Mouse (Mus musculus): ENCODE measurements around the gene Scimp. TPM values are rescaled to one million over a fixed set of nuclear protein-coding genes. Genes with fewer than 3 reads are reported as not detected.

Gene Scimp
- total RNA-seq, 2 experiments from 2014 or later, result not detected

DNA sequence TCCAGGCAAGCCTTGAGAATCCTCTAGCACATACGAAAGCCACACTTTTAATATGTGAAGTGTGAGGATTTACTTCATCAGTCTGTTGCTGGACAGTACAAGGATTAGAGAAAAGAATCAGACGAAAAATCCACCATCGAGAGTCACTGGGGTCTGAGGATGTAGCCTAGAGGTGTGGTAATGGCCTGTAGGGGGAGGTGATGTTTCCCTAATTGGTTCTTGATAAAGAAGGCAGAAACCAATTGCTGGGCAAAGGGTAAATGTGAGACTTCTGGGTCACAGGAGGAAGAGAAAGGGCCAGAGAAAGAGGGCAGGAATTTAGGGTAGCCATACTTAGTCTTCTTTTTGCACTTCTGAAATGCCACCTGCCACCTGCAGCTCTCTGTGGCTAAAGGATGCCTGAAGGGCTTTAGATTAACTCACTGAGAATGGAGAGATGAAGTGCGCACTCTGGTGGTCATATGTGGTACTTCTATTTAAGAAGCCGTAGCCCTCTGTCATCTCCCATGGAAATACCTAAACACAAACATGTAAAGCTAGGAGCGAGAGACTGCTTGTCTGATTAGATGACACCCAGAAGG, 3.2 kb upstream of the Scimp start:
- intact Hi-C loops (cut with DNase I), result loop anchor here (5.0 kb wide), 1 partner anchor 38 kb away; no protein-coding TSS in a partner anchor
- DNase-seq (ENCODE audit: low spot score in 2 of 2), result peak; percentile 30 to 31

DNA sequence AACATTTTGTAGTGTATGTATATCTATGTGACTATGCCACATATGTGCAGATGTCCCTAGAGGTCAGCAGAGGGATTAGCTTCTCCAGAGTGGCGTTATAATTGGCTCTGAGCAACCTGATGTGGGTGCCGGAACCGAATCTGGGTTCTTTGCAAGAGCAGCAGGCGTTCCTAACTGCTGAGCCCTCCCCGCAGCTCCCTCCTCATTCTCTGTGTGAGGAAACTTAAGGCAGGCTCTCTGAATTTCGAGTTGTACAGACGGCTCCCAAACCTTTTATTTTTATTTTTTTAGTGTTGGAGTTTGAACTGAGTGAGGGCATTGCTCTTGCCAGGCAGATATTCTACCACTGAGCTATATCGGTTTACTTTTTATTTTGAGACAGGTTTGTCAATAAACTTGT, 2.7 kb upstream of the Scimp start:
- intact Hi-C loops (cut with DNase I), result loop anchor here (5.0 kb wide), 1 partner anchor 38 kb away; no protein-coding TSS in a partner anchor
- no peak for DNase-seq (ENCODE audit: low spot score in 2 of 2)

DNA sequence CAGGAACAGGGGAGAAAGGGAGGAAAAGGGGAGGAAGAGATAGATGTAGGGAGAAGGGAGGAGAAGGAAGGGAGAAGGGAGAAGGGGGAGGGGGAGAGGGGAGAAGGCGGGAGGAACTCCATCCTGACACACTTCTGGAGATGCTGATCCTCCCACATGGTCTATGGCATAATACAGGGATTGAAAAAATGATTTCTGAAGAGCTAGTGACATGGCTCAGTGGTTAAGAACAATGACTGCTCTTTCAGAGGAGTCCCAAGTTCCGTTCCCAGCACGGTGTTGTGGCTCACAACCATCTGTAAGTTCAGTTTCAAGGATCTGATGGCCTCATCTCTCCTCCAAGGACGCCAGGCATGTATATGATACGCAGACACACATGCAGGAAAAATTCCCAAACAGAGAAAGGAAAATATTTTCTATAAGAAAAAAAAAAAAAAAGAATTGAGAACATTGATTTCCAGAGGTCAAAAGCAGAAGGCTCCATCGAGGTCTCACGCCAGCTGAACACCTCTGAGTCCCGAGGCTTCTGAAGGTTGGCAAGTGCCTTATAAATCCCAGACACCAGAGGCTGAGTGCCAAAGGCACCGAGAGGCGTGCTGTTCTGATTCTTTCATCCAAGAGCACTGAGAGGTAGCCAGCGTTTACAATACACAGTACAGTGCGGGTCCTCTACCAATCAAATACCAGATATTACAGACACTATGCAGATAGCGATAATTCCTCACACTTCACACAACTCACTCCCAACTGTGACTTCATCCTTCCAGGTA, 730 bp downstream of the Scimp start:
- intact Hi-C loops (cut with DNase I), result no loop called here

DNA sequence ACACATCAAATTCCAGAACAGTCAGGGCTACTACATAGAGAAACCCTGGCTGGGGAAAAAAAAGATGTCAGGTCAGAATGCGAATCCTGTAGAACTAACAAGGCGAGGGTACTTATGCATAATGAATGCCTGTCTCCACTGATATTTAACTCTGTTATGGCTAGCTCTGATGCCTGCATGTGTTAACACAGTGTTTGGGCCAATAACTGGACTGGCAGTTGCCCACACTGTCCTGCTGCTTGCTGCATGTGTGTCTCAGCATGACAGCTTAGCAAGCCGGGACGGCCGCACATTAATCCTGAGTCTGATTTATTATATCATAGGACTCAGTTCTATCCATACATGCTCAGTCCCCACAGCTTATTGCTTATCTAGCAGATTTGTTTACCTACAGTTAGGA, 1.3 kb downstream of the Scimp start:
- intact Hi-C loops (cut with DNase I), result no loop called here

More for the DNA sequence above, 730 bp downstream of the Scimp start:
- DNase-seq (ENCODE audit: low spot score in 2 of 2), result no peak

DNA sequence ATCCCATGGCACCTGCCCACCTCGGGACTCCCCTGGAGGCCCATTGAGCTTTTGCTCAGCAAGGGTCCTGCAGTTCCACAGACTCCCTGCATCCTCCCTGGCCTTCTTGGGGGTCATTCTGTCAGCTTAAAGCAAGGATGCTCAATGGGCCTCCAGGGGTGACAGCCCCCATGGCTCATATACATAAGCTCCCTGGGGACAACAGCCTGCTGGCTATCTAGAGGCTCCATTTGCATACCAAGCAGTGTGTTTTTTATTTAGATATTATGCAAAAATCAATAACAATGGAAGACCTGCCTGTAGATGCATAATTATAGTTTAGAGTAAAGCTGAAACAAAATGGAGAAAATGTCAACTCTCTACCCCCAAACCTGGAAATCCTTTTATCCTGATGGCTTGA, 3.4 kb downstream of the Scimp start:
- intact Hi-C loops (cut with DNase I), result no loop called here

More for the DNA sequence above, 1.3 kb downstream of the Scimp start:
- DNase-seq (ENCODE audit: low spot score in 2 of 2), result no peak

DNA sequence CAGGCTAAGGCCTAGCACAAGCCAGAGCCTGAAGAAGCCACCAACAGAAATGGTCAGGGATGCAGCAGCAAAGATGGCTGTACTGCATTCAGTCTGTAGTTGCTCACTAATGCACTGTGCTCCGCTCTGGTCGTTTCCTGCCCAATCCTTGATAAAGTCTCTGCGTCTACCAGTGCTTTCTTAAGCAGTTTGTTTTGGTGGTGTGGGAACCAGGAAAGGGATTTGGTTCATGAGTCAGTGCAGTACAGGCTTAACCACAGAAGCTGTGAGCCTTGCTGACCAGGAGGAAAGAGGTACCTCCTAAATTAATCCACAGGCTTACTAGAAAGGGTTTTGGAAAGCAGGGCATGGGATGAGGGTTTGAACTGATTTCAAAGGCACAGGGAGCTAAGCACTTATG, 4.3 kb downstream of the Scimp start:
- intact Hi-C loops (cut with DNase I), result no loop called here
- no peak for DNase-seq (ENCODE audit: low spot score in 2 of 2)

More for the DNA sequence above, 3.4 kb downstream of the Scimp start:
- DNase-seq (ENCODE audit: low spot score in 2 of 2), result no peak

DNA sequence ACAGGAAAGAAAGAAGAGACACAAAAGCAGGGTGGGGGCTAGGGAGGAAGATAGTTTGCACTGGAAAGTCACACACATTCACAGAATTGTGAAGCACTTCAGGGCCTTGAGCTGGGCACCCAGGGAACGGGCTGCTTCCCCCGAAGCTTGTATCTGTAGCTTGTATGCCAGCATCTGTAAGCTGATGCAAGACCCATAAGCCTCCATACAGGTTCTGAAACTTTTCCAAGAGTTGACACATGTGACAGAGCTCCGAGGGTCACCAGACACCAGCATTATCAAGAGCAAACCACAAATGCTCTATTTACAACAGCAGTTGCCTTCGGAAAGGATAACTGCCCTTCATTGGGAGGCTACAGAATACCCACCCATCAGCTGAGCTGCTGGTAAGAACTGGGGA, 4.8 kb downstream of the Scimp start:
- DNase-seq (ENCODE audit: low spot score in 2 of 2), result no peak
- intact Hi-C loops (cut with DNase I), result no loop called here

DNA sequence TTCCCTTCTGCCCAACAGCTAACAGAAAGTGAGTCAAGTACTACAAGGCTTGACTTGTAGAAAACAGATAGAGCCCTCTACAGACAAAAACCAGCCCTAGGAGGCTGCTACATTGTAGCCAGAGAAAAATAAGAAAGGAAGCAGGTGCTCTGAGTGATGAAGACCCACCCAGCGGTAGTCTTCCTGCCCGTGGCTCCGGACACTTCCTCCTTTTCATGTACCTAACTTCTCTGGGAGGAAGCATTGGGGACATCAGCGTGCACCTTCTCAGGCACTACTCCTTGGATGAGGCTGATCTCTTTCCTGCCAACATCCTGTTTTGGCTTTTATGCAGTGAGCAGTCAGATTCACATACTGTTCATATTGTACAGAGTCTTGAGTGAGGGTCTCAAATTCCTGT, 5.7 kb downstream of the Scimp start:
- intact Hi-C loops (cut with DNase I), result no loop called here
- DNase-seq (ENCODE audit: low spot score in 2 of 2), result no peak

DNA sequence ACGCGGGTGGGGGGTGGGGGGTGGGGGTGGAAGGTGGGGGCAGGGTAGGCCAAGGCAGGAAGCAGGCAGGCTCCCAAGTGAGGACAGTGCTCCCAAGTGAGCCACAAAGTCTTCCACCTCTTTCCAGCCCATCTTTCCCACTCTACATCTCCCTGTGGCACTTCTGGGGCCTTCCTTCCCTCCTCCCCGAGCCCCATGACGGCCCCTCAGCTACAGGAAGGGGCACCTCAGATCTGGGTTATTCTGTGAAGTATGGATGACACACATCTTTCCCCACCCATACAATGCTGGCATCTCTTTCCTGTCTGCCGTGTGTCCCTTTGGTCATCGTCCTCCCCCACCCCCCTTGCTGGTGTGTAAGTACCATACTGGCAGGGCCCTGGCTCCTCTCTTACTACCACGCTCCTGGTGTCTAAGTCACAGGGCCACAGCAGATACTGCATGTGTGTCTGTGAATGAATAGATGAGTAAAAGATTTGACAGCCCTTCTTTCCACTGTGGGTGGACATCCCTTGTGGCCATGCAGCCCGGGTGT, 6.7 kb downstream of the Scimp start:
- DNase-seq (ENCODE audit: low spot score in 2 of 2), result no peak
- intact Hi-C loops (cut with DNase I), result no loop called here

DNA sequence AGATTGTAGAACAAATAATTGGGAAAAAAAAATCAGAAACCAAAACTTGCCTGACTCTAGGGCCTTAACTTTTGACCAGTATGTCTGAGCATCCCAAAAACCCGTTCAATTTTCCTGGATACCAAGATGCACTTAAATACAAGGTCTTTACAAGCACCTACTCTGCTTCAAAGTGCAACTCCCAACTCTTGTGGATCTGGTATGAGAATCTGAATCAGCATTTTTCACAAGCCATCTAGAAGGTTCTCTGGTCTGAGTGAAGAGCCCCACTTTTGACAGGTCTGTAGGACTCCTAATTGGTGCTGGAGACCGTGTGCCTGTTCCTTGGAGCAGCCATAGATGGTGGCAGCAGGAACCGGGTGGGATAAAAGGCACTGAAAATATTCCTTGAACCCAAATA, 8.0 kb downstream of the Scimp start:
- intact Hi-C loops (cut with DNase I), result no loop called here
- DNase-seq (ENCODE audit: low spot score in 2 of 2), result no peak

DNA sequence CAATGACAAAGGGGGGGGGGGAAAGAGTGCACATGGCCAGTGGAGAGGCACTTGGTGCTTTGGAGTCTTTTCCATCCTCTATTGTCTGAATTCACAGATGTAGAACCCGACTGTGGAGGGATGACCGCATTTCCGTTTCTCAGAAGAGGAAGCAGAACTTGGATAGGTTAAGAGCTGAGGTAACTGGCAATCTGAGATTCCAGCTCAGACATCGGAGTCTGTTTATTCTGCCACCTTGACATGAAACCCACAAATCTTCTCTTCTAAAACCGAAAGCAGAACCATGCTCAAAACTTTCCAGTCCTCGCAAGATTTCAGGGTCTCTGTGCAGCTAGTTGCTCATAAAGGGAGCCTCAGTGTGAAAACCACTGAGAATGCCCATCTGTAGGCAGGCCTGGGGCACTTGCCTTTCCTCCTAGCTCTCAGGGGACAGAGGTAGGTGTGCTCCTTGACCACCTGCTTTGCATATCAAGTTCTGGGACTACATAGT, 8.6 kb downstream of the Scimp start:
- intact Hi-C loops (cut with DNase I), result no loop called here
- DNase-seq (ENCODE audit: low spot score in 2 of 2), result no peak

DNA sequence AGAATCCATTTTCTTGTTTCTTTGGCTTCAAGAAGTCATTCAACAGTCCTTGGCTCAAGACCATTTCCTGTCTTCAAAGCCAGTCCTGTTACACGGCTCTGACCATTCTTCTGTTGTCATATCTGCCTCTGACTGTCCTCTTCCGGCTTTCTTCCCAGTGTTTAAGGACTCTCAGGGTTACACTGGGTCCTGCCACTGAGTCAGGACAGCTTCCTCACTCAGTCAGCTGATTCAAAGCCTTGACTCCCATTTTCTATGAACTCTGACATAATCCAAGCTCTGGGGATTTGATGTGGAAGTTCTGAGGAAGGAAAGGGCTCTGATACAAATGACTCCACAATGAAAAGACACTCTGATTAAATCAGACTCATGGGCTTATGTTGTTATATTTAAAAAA, 9.5 kb downstream of the Scimp start:
- DNase-seq (ENCODE audit: low spot score in 2 of 2), result no peak
- intact Hi-C loops (cut with DNase I), result no loop called here

DNA sequence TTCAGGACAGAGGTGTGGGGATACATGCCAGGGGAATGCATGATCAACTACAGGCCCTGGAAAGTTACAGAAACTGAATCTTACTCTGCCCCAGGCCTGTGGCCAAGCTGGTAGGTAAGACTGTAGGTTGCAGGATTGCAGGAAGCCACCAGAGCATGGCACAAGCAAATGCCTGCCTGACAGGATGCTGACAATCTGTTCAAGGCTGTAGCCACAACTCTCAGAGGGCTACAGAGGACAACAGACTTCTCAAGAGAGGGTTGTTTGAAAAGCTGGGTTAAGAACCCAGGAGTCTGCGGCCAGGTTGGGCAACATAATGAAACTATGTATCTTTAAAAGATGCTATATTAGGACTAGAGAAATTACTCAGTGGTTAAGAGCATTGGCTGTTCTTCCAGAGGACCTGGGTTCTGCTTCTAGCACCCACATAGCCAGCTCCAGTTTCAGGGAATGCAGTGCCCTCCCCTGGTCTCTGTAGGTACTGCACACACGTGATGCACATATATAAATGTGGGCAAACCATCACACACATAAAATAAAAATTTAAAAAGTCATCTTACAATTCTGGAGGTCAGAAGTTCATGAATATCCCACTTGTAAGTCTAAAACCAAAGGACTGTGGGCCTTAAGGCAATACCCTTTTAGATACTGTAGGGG, 10.1 kb downstream of the Scimp start:
- no peak for DNase-seq (ENCODE audit: low spot score in 2 of 2)
- intact Hi-C loops (cut with DNase I), result no loop called here

DNA sequence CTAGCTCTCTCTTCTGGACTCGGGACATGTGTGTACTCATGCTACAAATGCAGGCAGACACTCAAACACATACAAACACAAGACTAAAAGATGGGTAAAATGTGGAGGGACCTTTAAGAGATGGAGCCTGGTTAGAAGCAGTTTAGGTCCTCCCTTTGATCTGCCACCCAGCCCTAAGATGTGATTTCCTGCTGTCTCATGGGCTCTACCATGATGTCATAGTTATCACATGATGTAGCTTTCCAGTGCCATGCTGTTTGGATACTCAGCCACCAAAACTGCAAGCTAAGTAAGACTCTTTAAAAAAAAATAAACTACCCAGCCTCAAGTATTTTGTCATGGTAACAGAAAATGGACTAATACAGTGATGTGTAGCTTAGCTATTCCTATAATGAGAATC, 20.0 kb downstream of the Scimp start:
- DNase-seq (ENCODE audit: low spot score in 2 of 2), result no peak
- intact Hi-C loops (cut with DNase I), result no loop called here

DNA sequence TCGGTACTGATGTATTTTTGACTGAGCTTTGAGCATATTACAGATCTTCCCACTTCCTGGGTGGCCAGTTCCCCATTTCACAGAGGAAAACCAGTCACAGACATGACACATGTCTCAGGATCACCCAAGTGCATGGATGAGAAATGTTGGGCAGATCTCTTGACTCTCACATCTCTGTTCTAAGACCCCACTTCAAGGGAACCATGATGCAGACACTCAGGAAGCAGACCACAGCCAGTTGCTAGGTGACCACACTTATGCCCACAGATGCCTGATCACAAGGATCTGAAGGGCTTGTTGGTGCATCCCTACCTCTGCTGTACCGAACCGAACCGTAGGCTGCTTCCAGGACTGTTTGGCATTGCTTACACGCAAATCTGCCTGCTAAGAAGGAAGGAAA, 20.7 kb downstream of the Scimp start:
- intact Hi-C loops (cut with DNase I), result no loop called here

DNA sequence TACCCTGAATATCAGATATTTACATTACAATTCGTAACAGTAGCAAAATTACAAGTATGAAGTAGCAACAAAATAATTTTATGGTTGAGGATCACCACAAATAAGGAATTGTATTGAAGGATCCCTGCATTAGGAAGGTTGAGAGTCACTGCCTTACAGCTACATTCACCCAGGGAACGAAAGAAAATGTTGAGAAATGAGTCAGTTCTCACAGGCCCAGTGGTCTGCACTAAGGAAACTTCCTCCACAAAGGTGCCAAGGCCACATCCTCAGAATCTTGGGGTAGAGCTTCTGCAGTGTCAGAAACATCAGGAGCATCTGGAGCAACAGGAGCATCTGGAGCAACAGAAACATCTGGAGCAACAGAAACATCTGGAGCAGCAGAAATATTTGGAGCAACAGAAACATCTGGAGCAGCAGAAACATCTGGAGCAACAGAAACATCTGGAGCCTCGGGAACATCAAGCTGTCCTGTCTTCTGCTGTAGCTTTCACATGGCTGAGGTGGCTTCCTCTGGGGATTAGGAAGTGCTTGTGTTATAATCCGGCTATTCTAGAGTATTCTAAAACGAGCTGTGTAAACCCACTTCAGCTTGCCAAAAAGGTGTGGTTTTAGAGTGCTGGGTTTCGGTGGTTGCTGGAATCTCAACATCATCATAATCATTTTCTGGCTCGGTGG, 21.4 kb downstream of the Scimp start:
- intact Hi-C loops (cut with DNase I), result no loop called here
- no peak for DNase-seq (ENCODE audit: low spot score in 2 of 2)

More for the DNA sequence above, 20.7 kb downstream of the Scimp start:
- DNase-seq (ENCODE audit: low spot score in 2 of 2), result no peak

DNA sequence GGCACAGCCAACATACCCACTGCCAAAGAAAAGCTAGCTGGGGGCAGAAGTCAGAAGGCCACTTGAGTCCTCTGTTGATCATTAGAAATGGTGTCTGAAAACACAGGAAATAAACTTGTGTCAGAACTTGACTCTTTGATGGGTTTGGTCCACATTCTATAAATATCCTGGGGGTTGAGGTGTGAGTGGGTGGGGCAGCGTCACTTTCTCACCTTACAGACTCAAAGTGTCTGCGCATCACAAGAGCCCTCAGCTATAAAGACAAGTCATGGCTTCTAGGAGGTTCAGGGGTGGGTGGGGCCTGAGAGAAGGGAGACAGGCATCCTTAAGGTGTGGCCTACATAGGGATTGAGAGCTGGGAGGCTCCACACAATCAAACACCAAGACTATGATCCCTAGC, 22.0 kb downstream of the Scimp start:
- DNase-seq (ENCODE audit: low spot score in 2 of 2), result no peak
- intact Hi-C loops (cut with DNase I), result no loop called here

DNA sequence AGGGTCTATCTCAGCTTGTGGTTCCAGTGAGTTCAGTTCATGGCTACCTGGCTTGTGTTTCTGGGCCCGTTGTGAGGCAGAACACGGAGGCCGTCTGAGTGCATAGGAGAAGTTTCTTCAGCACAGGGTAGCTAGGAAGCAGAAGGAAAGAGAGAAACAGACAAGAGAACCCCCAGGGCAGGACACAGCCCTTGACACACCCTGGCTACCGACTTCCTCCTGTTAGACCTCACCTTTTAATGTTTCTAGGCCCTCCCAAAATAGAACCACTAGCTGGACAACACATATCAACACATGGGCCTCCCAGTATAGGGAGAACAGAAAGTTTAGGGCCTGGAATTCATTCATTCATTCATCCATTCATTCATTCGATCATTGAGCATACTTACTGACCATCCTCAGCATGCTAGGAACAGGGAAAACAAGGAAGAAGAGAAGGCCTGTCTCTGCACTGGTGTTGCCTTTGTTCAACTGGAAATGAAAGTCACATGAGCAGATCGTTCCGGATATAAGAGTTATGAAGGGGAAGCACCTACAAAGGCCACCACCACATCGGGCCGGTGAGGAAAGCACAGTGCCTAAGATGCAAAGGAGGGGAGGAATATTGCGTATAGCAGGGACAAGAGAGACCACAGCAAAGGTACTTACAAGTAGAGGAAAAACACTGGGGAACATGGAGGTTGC, 23.3 kb downstream of the Scimp start:
- DNase-seq (ENCODE audit: low spot score in 2 of 2), result no peak
- intact Hi-C loops (cut with DNase I), result no loop called here

DNA sequence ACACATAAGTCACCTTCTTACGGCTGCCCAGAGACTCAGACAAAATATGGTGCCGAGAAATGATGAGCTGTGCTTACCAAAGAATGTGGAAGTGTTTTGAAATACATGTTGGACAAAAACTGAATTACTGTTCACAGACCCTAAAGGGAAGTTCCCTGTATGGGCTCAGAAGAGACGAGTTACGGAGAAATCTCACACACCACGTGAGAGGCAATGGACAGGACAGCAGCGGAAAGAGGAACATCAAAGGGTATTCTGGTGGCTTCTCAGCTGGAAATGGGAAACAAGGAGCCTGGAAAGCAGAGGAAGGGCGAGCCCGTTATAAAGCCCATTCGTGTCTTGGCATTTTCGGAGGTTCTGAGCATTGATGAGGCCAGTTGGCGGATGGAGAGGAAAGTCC, 25.3 kb downstream of the Scimp start:
- DNase-seq (ENCODE audit: low spot score in 2 of 2), result no peak

More for the DNA sequence above, 25.3 kb downstream of the Scimp start:
- intact Hi-C loops (cut with DNase I), result no loop called here
